Mouse (Mus musculus): ENCODE measurements at regions not wholly inside any gene's neighbourhood (a gene's known extent, or its start where the extent isn't known, plus 50 kb on each side); places are given as distances from the start of the nearest gene placed in this dataset.

DNA sequence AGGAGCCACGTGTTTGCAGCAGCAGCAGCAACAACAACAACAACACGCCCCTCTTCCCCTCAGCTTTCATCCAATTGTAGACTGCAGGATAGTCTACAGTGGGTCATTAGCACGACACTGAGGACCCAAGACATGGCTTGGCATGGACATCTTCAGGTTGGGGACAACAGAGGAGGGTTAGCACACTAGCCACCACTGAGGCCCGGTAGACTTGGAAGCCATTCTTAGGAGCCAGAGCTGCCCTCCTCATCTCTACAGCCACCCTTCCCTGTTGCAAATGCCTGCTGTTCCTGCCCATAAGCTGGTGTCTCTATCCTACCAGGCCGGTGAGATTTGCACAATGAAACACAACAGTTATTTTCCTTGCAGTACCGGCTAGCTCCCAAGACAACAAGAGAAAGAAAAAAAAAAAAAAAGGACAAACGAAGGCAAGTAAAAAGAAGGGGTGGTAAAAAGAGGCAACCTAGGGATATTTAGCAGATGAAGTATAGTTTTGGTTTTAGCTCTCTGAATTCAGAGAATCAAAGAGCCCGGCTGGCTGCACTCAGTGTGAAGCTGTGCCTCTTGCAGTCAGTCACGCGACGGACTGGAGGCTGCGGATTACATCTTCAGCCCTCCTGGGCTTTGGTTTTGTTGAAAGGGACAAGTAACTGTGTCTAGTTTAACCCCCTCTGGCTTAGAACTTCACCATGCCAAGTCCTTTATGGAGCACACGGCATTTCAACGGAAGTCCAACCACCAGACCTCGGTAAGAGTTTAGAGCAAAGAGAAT, 421.9 kb upstream of the Mki67 start:
- no peak overlapping the region for H3K4me3 ChIP-seq (replicated peaks)
- H3K36me3 ChIP-seq (ENCODE audit: control insufficient read depth) = no peaks in the 10 kb centered on the region
- no peaks in the 10 kb centered on the region for H3K4me1 ChIP-seq (ENCODE audit: control insufficient read depth)
- TF ChIP-seq TAL1 (IDR thresholded peaks at IDR 0.05; ENCODE audit: low read length) (no peak), GATA1 (IDR thresholded peaks at IDR 0.05; ENCODE audit: low read length) (no peak)
- H3K9me3 ChIP-seq (ENCODE audit: control insufficient read depth, low read length) = no peaks in the 10 kb centered on the region
- no peaks in the 10 kb centered on the region for H3K27me3 ChIP-seq (ENCODE audit: control insufficient read depth)

DNA sequence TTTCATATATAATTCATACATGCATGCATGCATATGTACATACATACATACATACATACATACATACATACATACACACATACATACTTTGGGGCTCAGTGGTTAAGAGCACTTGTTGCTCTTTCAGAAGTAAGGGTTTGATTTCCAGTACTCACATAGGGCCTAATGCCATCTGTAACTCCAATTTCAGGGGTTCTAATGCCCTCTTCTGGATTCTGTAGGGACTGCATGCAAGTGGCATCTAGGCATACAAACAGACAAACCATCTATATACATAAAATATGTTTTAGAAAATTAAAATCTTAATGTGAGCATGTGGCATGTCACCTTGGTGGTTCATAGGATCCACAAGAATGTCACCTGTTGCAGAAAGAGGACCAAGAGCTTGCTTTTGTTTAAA, 426.7 kb upstream of the Mki67 start:
- H3K27me3 ChIP-seq (ENCODE audit: control insufficient read depth) = no peaks in the 10 kb centered on the region
- no peaks in the 10 kb centered on the region for H3K4me1 ChIP-seq (ENCODE audit: control insufficient read depth)
- no peak overlapping the region for H3K4me3 ChIP-seq (replicated peaks)
- no peaks in the 10 kb centered on the region for H3K9me3 ChIP-seq (ENCODE audit: control insufficient read depth, low read length)
- H3K36me3 ChIP-seq (ENCODE audit: control insufficient read depth) = no peaks in the 10 kb centered on the region
- TF ChIP-seq GATA1 (IDR thresholded peaks at IDR 0.05; ENCODE audit: low read length) (no peak), TAL1 (IDR thresholded peaks at IDR 0.05; ENCODE audit: low read length) (no peak)

DNA sequence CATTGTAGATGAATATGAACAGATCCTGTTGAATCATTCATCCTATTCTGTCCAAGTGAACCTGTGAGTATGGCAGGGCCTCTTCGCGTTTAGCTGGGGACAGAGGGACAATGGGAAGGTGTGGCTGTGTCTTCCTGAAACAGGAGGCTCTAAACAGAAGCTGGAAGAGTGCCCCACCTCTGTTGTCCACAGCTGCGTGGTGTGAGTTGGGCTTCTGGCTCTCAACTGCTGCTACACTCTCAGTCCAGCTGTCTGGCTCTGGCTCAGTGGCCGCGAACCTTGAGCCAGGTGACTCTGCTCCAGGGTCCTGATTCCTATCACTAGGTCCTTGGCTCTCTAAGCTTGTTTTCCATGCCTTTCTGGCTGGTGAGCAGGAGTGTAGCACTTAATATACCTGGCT, 434.0 kb upstream of the Mki67 start:
- TF ChIP-seq TAL1 (IDR thresholded peaks at IDR 0.05; ENCODE audit: low read length) = no peak
- no peak for TF ChIP-seq GATA1 (IDR thresholded peaks at IDR 0.05; ENCODE audit: low read length)
- Histone ChIP-seq H3K27me3 (ENCODE audit: control insufficient read depth) (no peaks in the 10 kb centered on the region), H3K9me3 (ENCODE audit: control insufficient read depth, low read length) (no peaks in the 10 kb centered on the region), H3K36me3 (ENCODE audit: control insufficient read depth) (no peaks in the 10 kb centered on the region), H3K4me3 (replicated peaks) (no peak overlapping the region), H3K4me1 (ENCODE audit: control insufficient read depth) (no peaks in the 10 kb centered on the region)

DNA sequence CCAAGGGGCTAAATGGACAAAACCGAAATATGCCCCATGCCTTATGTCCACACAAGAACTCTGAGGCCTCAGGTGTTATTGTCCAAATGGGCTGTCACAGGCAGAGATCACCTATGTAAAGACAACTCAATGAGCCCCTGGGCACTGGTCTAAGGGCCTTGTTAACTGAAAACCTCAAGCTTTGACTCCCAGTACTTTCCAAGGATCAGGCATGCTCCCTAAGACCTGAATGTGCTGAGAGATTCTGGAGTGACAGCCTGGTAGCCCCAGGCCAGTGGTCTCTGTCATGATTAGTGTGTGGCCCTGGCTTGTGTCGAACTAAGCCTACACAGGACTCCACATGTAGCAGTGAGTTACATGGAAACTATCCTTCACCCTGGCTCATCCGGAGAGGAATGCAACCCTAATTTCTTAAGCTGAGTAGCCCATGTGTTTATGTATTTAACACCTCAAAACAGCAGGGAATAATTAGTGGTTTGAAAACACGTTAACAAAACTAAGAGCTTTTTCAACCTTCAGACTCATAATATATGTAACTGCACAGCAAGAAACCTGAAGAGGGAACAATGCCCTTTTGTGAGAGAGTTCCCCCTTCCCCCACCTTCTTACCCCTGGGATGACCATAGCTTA, 435.3 kb upstream of the Mki67 start:
- Histone ChIP-seq H3K4me3 (replicated peaks) (no peak overlapping the region), H3K4me1 (ENCODE audit: control insufficient read depth) (no peaks in the 10 kb centered on the region), H3K36me3 (ENCODE audit: control insufficient read depth) (no peaks in the 10 kb centered on the region), H3K9me3 (ENCODE audit: control insufficient read depth, low read length) (no peaks in the 10 kb centered on the region), H3K27me3 (ENCODE audit: control insufficient read depth) (no peaks in the 10 kb centered on the region)
- no peak for TF ChIP-seq TAL1 (IDR thresholded peaks at IDR 0.05; ENCODE audit: low read length)
- TF ChIP-seq GATA1 (IDR thresholded peaks at IDR 0.05; ENCODE audit: low read length) = no peak

DNA sequence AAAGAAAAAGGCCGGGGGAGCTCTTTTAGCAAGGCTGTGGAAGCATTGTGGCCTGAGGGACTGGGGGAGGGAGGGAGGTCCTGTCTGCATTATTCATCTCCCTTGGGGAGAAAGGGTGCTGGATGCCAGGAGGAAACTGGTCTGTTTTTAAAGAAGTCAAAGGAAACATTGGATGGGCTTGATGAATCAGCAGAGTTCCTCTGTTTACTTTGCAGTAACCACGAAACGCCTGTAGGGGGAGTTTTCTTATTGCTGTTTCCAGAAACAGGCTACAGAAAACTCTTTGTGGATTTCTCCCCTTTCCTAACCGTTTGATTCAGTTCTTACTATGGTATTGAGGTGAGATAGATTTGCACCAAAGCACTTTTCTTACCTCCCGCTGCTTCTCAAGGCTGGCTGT, 436.3 kb upstream of the Mki67 start:
- no peak for TF ChIP-seq TAL1 (IDR thresholded peaks at IDR 0.05; ENCODE audit: low read length)
- no peak for TF ChIP-seq GATA1 (IDR thresholded peaks at IDR 0.05; ENCODE audit: low read length)
- H3K27me3 ChIP-seq (ENCODE audit: control insufficient read depth) = no peaks in the 10 kb centered on the region
- H3K4me3 ChIP-seq (replicated peaks) = no peak overlapping the region
- no peaks in the 10 kb centered on the region for H3K36me3 ChIP-seq (ENCODE audit: control insufficient read depth)
- no peaks in the 10 kb centered on the region for H3K4me1 ChIP-seq (ENCODE audit: control insufficient read depth)
- no peaks in the 10 kb centered on the region for H3K9me3 ChIP-seq (ENCODE audit: control insufficient read depth, low read length)

DNA sequence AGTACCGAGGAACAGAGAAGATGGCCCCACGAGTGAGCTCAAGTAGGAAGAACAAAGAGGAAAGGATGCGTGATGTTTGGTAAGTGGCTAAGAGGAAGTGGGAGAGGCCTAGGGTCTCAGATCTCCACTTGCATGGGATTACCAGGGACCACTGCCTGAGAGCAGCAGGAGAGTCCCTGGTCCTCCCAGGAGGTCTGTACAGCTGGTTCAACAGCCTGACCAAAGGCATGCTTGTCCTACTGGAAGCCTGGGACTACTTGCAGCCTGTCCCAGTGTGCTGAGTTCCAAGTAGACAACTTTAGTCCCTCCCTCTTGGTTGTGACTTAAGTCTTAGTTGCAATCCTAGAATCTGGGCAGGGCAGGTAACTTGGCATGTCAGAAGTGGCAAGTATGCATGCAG, 437.5 kb upstream of the Mki67 start:
- Histone ChIP-seq H3K36me3 (ENCODE audit: control insufficient read depth) (no peaks in the 10 kb centered on the region), H3K4me1 (ENCODE audit: control insufficient read depth) (no peaks in the 10 kb centered on the region), H3K27me3 (ENCODE audit: control insufficient read depth) (no peaks in the 10 kb centered on the region), H3K9me3 (ENCODE audit: control insufficient read depth, low read length) (no peaks in the 10 kb centered on the region), H3K4me3 (replicated peaks) (no peak overlapping the region)
- TF ChIP-seq TAL1 (IDR thresholded peaks at IDR 0.05; ENCODE audit: low read length) (no peak), GATA1 (IDR thresholded peaks at IDR 0.05; ENCODE audit: low read length) (no peak)

DNA sequence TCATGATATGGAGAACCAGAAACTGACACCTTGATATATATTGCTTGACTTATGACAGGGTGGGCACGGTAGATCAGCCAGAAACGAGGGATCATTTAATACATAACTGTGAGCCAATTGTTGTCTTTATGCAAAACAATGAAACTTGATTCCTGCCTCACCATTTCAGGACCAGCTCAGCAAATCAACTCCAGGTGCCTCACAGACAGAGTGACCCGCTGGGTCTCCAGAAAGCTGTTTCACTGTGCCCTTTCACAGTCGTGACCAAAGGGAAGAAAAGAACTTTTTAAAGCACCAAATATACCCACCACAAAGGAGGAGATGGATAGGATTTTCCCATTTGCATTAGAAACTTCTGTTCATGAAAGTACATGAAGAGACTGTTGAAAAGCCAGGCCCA, 443.0 kb upstream of the Mki67 start:
- Histone ChIP-seq H3K9me3 (ENCODE audit: control insufficient read depth, low read length) (no peaks in the 10 kb centered on the region), H3K4me3 (replicated peaks) (no peak overlapping the region), H3K36me3 (ENCODE audit: control insufficient read depth) (no peaks in the 10 kb centered on the region), H3K4me1 (ENCODE audit: control insufficient read depth) (no peaks in the 10 kb centered on the region), H3K27me3 (ENCODE audit: control insufficient read depth) (no peaks in the 10 kb centered on the region)
- TF ChIP-seq TAL1 (IDR thresholded peaks at IDR 0.05; ENCODE audit: low read length) (no peak), GATA1 (IDR thresholded peaks at IDR 0.05; ENCODE audit: low read length) (no peak)

DNA sequence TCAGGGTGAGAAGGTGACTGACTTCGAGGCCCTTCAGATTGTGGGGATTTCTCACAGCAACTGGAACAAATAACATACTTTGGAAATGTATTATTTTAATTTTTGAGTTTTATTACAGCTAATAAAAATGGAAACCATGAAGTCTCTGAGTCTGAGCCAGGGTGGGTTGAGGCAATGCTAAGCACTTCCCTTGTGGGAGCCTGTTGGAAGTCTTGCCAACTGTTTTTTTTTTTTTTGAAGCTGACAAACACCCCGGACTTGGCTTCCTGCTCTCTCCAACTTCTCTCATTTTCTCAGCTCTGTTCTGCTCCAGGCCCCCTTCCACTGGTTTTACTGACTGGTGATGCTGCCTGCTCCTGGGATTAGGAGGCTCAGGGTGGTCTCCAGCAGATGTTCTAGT, 445.4 kb upstream of the Mki67 start:
- Histone ChIP-seq H3K4me1 (ENCODE audit: control insufficient read depth) (no peaks in the 10 kb centered on the region), H3K27me3 (ENCODE audit: control insufficient read depth) (no peaks in the 10 kb centered on the region), H3K36me3 (ENCODE audit: control insufficient read depth) (no peaks in the 10 kb centered on the region), H3K9me3 (ENCODE audit: control insufficient read depth, low read length) (no peaks in the 10 kb centered on the region), H3K4me3 (replicated peaks) (no peak overlapping the region)
- TF ChIP-seq GATA1 (IDR thresholded peaks at IDR 0.05; ENCODE audit: low read length) (no peak), TAL1 (IDR thresholded peaks at IDR 0.05; ENCODE audit: low read length) (no peak)

DNA sequence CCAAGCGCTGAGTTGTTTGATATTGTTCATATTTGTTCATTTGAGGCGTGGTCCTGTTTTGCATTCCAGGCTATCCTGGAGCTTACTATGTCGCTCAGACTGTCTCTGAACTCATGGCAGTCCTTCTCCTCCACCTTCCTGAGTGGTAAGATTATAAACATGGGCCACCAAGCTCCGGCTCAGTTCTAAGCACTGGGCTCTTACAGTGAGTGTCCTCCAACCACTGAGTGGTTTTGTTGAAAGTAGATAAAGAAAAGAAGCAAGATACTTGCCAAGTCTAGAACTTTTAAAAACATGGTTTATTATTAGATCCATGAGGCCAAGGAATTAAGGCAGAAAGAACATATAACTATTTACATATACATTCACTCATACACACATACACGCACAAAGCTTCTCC, 448.7 kb upstream of the Mki67 start:
- H3K4me1 ChIP-seq (ENCODE audit: control insufficient read depth) = no peaks in the 10 kb centered on the region

More for the DNA sequence above, 448.7 kb upstream of the Mki67 start:
- H3K9me3 ChIP-seq (ENCODE audit: control insufficient read depth, low read length) = no peaks in the 10 kb centered on the region
- no peaks in the 10 kb centered on the region for H3K36me3 ChIP-seq (ENCODE audit: control insufficient read depth)
- no peaks in the 10 kb centered on the region for H3K27me3 ChIP-seq (ENCODE audit: control insufficient read depth)
- TF ChIP-seq TAL1 (IDR thresholded peaks at IDR 0.05; ENCODE audit: low read length) (no peak), GATA1 (IDR thresholded peaks at IDR 0.05; ENCODE audit: low read length) (no peak)
- no peak overlapping the region for H3K4me3 ChIP-seq (replicated peaks)
